Mouse (Mus musculus) heart, postnatal 10 days (tissue): ENCODE data around the gene Snx33. TPM values are rescaled to one million over a fixed set of nuclear protein-coding genes. Genes with fewer than 3 reads are reported as not detected.
"Not testable (repeated sequence)": the region's sequence is repeated elsewhere in the genome, so short reads cannot be mapped to it uniquely, and the experiment has no call there.

Experiments used
- DNase-seq, 2 experiments: peaks; one replicate each; pipeline ENCODE4 v3.0.0; 2021
- intact Hi-C: fragments of 180-260 bp; cut with DNase I; formaldehyde crosslinking; loops from one replicate; pipeline ENCODE4 v1.15.1; 2025
- total RNA-seq, 2 experiments: library from RNA; stranded (reverse); gene quantifications; 2 replicates each; pipeline ENCODE4 v1.2.3; 2021

Gene Snx33
- 10 to 100 TPM; 11.5 to 13.1 TPM for total RNA-seq

- peak; percentile 97 for DNase-seq
Measured at GRCm38 (mm10) chr9:56928041-56928811, at the start of gene Snx33. Gene Snx33, minus strand, starts transcription at chr9:56928371.

GRCm38 (mm10) chr9:56975199-56975598 is 47.0 kb upstream of the Snx33 start:
- no peak for DNase-seq
- intact Hi-C loops = no loop called here

More at GRCm38 (mm10) chr9:56928041-56928811, at the start of gene Snx33:
- intact Hi-C loops = loop anchor here (2.0 to 5.0 kb wide), 3 partner anchors 23 to 203 kb away; partner anchors contain the start of genes Man2c1, Sin3a and Snupn

- intact Hi-C loops = no loop called here
- DNase-seq = no peak
Measured at GRCm38 (mm10) chr9:56973960-56974524, 45.9 kb upstream of the Snx33 start.

DNA sequence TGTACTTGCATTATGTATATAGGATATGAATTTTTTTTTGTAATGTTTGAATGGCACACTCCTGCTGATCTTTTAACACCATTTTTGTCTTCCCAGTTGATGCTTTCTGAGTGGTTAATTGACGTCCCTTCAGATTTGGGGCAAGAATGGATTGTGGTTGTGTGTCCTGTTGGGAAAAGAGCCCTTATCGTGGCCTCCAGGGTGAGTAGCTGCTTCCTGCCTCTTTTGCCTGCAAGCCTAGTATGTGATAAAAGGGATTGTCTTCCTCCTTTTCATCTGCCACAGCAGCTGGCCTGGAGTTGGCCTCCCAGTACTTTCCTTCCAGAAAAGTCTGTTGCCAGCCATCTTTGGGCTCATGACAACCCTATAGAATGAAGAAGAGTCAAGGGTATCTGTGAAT is 42.0 kb upstream of the Snx33 start:
- no peak for DNase-seq
- intact Hi-C loops = no loop called here

- intact Hi-C loops = no loop called here
- no peak for DNase-seq
Measured at GRCm38 (mm10) chr9:56961591-56961990, 33.4 kb upstream of the Snx33 start.

- intact Hi-C loops = loop anchor here (10.0 kb wide), 1 partner anchor 256 kb away; no protein-coding TSS in a partner anchor
- no peak for DNase-seq
Measured at GRCm38 (mm10) chr9:56958689-56959088, 30.5 kb upstream of the Snx33 start.

GRCm38 (mm10) chr9:56956966-56957675 is 28.9 kb upstream of the Snx33 start:
- peak in 1 of 2 experiments; percentile 9 for DNase-seq

GRCm38 (mm10) chr9:56953562-56953961 is 25.4 kb upstream of the Snx33 start:
- intact Hi-C loops = loop anchor here (10.0 kb wide), 1 partner anchor 261 kb away; no protein-coding TSS in a partner anchor
- DNase-seq = no peak

More at GRCm38 (mm10) chr9:56956966-56957675, 28.9 kb upstream of the Snx33 start:
- intact Hi-C loops = loop anchor here (10.0 kb wide), 1 partner anchor 258 kb away; no protein-coding TSS in a partner anchor

DNA sequence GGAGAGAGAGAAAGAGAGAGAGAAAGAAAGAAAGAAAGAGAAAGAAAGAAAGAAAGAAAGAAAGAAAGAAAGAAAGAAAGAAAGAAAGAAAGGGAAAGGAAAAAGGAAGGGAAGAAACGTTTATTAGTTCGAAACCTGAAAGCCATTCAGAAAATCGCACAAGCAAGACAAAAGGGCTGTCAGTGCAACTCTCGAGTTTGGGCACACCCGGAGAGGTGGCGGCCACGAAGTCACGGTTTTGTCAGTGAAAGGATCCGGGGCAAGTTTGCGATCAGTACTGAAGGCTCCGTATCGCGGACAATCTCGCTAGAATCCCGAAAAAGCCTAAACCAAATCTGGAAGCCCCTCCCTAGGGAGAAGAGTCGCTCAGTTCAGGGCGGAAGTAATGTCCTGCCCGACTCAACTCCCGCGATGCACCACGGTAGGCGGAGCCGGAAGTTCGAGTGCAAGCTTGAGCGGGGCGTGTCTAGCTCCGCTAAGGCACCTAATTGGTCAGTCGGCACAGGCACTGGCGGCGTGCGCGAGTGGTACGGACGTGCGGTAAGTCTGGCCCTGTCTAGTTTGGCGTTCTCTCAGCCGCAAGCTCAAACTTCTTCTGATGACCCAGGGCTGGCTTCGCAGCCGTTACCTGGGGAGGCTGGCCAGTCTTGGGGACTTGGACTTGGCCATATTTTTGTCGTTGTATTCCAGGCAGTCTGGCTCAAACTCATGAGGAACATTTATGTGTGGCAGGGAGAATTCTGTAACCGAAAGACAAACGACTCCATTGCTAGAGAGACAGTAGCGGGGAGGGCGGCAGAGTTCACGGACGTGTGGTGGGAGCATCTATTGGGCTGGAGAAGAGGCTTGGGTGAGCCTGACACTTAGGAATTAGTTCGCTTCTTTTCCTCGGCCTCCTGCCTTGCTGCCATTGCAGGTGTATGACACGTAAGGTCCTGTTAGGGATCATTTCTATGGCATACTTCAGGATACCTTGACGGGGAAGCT is 22.5 kb upstream of the Snx33 start, which contains the start of gene Snupn:
Gene Snupn, plus strand, starts transcription at position 465 of the 987 bp plus-strand sequence.
- DNase-seq = peak; percentile 99
- intact Hi-C loops = loop anchor here (2.0 to 10.0 kb wide), 6 partner anchors 22 to 264 kb away; partner anchors contain the start of genes Man2c1, Ptpn9 and Snx33

- intact Hi-C loops = loop anchor here (2.0 to 10.0 kb wide), 6 partner anchors 21 to 265 kb away; partner anchors contain the start of genes Man2c1, Ptpn9 and Snx33
- DNase-seq = peak; percentile 14 to 23
Measured at GRCm38 (mm10) chr9:56949767-56950166, 21.6 kb upstream of the Snx33 start.

DNA sequence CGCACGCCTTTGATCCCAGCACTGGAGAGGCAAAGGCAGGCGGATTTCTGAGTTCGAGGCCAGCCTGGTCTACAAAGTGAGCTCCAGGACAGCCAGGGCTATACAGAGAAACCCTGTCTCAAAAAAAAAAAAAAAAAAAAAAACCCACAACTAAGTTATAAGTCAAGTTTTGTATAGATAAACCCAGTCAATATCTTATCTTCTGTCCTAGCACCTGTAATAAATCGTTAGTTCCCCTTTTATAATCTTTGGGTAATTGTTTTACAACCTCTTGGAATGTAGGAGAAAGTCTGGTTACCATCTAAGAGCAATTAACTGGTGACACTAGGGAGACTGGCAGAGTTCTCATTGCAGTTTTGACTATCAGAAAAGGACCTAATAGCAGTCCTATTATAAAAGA is 20.5 kb upstream of the Snx33 start:
- intact Hi-C loops, DNase-seq: not testable (repeated sequence)

GRCm38 (mm10) chr9:56947481-56947880 is 19.3 kb upstream of the Snx33 start:
- DNase-seq = peak; percentile 52 to 70
- intact Hi-C loops = not testable (repeated sequence)

GRCm38 (mm10) chr9:56938374-56938773 is 10.2 kb upstream of the Snx33 start:
- peak; percentile 27 to 51 for DNase-seq
- intact Hi-C loops = no loop called here

GRCm38 (mm10) chr9:56937223-56938160 is 9.3 kb upstream of the Snx33 start, which contains the start of gene Imp3:
Gene Imp3, plus strand, starts transcription at chr9:56937475.
- intact Hi-C loops = no loop called here

DNA sequence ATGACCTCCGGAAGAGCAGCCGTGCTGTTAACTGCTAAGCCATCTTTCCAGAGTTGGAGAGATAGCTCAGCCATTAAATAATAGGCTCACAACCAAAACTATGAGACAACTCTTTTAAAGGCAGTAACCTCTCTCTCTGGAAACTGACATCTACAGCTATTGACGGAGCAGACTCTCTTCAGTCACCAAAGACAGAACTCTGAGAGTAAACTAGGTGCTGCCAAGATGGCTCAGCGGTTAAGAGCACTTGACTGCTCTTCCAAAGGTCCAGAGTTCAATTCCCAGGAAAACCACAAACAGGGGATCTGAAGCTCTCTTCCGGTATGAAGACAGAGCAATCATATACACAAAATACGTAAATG is 8.7 kb upstream of the Snx33 start:
- DNase-seq = no peak
- intact Hi-C loops = no loop called here

More at GRCm38 (mm10) chr9:56937223-56938160, 9.3 kb upstream of the Snx33 start, which contains the start of gene Imp3:
- peak; percentile 95 for DNase-seq

- DNase-seq = no peak
- intact Hi-C loops = no loop called here
Measured at GRCm38 (mm10) chr9:56930556-56930955, 2.4 kb upstream of the Snx33 start.

DNA sequence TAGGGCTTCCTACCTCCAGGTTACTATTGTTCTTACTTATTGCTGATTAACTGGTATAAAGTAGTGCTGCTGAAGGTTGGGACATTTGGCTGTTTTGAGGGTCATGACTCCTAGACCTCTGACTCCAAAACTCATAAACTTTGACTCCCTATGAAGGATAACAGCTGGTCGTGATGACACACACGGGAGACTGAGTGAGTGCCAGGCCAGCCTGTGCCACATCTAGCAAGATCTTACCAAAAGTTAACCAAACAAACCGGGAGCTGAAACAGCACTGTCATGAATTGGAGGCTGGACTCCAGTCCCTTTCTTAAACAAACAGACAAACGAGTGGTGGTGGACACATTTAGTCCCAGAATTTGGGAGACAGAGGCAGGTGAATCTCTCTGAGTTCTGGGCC is 1.3 kb upstream of the Snx33 start:
- no peak for DNase-seq
- intact Hi-C loops = loop anchor here (2.0 to 5.0 kb wide), 3 partner anchors 21 to 201 kb away; partner anchors contain the start of genes Man2c1, Sin3a and Snupn
